Mouse (Mus musculus): ENCODE measurements at regions not wholly inside any gene's neighbourhood (a gene's known extent, or its start where the extent isn't known, plus 50 kb on each side); places are given as distances from the start of the nearest gene placed in this dataset.

DNA sequence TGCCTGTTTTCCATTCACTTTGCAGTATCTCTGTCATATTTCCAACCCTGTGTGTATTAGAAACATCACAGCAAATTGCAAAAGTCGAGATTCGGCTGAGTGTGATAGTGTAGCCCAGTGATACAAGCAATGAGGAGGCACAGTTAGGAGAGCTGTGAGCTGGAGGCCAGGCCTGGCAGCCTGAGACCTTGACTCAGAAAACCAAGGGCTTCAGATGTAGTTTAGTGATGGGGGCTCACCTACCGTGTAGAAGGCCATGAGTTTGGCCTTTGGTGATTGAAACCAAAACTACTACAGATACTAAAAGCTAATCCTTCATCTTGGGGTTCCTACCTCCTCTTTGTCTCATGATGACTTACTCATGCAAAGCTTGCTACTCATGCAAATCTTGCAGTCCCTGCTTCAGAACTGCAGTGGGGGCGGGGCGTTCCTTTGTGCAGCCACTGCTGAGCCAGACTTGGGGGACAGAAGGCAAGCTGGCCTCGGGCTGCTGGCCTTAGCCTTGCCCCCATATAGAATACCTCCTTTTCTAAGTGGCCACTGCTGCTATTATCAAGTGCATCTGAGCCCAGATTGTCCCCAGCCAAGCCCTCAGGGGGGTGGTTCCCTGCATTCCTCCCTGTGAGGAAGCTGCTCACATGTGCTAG lies 198.9 kb downstream of the Pik3r1 start:
- Histone ChIP-seq H3K9me3 (ENCODE audit: low read length) (no peaks in the 10 kb centered on the region), H3K27ac (no peak overlapping the region), H3K27me3 (ENCODE audit: insufficient read depth, low read length) (no peaks in the 10 kb centered on the region), H3K9ac (replicated peaks; ENCODE audit: low read length) (no peak overlapping the region), H3K36me3 (ENCODE audit: insufficient read depth, low read length) (no peaks in the 10 kb centered on the region), H3K4me2 (ENCODE audit: low read depth, low read length) (no peak overlapping the region), H3K4me3 (ENCODE audit: low read length) (no peak overlapping the region), H3K4me1 (ENCODE audit: insufficient read depth, low read length) (no peaks in the 10 kb centered on the region)
- no peak for TF ChIP-seq CTCF (IDR thresholded peaks at IDR 0.05; ENCODE audit: low read depth)
- DNase-seq (ENCODE audit: low spot score) (no peak), ATAC-seq (peak; percentile 43; the same call in 1 of the 2 replicates)
- 58% methylated on average over 6 of the region's 6 CpGs for WGBS

DNA sequence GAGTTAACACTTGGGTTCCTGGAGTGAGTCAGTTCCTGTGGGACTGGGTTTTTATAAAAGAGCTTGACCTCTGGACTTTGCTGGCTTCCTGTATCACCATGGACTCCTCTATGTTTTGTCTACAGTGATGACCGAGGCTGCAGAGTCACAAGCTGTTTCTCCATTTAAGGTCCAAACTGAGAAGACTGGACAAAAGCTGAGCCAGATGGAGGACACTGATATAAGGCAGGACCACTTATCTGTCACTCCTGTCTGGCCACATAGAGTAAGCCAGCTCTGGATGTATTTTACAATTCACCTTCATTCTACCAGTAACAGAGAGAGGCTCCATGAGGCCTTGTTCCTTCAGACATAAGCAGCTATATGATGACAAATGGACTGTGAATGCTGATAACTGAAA lies 202.7 kb downstream of the Pik3r1 start:
- Histone ChIP-seq H3K4me1 (ENCODE audit: insufficient read depth, low read length) (no peaks in the 10 kb centered on the region), H3K4me2 (ENCODE audit: low read depth, low read length) (no peak overlapping the region), H3K27ac (no peak overlapping the region), H3K27me3 (ENCODE audit: insufficient read depth, low read length) (no peaks in the 10 kb centered on the region), H3K36me3 (ENCODE audit: insufficient read depth, low read length) (no peaks in the 10 kb centered on the region), H3K4me3 (ENCODE audit: low read length) (no peak overlapping the region), H3K9me3 (ENCODE audit: low read length) (no peaks in the 10 kb centered on the region), H3K9ac (replicated peaks; ENCODE audit: low read length) (no peak overlapping the region)
- ATAC-seq = no peak
- 84% methylated on average over 1 of the region's 1 CpGs for WGBS
- no peak for DNase-seq (ENCODE audit: low spot score)
- TF ChIP-seq CTCF (IDR thresholded peaks at IDR 0.05; ENCODE audit: low read depth) = no peak

GRCm38 (mm10) chr13:101555371-101555874 lies 212.6 kb downstream of the Pik3r1 start:
- Histone ChIP-seq H3K27me3 (ENCODE audit: insufficient read depth, low read length) (no peaks in the 10 kb centered on the region), H3K9me3 (ENCODE audit: low read length) (no peaks in the 10 kb centered on the region), H3K4me3 (ENCODE audit: low read length) (no peak overlapping the region), H3K36me3 (ENCODE audit: insufficient read depth, low read length) (no peaks in the 10 kb centered on the region), H3K27ac (no peak overlapping the region), H3K9ac (replicated peaks; ENCODE audit: low read length) (no peak overlapping the region), H3K4me2 (ENCODE audit: low read depth, low read length) (no peak overlapping the region), H3K4me1 (ENCODE audit: insufficient read depth, low read length) (no peaks in the 10 kb centered on the region)
- TF ChIP-seq CTCF (IDR thresholded peaks at IDR 0.05; ENCODE audit: low read depth) = no peak
- DNase-seq (ENCODE audit: low spot score) (no peak), ATAC-seq (no peak)
- WGBS = 83% methylated on average over 3 of the region's 3 CpGs

- Histone ChIP-seq H3K4me3 (ENCODE audit: low read length) (no peak overlapping the region), H3K27ac (no peak overlapping the region), H3K4me1 (ENCODE audit: insufficient read depth, low read length) (no peaks in the 10 kb centered on the region), H3K27me3 (ENCODE audit: insufficient read depth, low read length) (no peaks in the 10 kb centered on the region), H3K4me2 (ENCODE audit: low read depth, low read length) (no peak overlapping the region), H3K9ac (replicated peaks; ENCODE audit: low read length) (no peak overlapping the region), H3K9me3 (ENCODE audit: low read length) (no peaks in the 10 kb centered on the region), H3K36me3 (ENCODE audit: insufficient read depth, low read length) (no peaks in the 10 kb centered on the region)
- WGBS = 61% methylated on average over 8 of the region's 8 CpGs
- DNase-seq (ENCODE audit: low spot score) (no peak), ATAC-seq (no peak)
- no peak for TF ChIP-seq CTCF (IDR thresholded peaks at IDR 0.05; ENCODE audit: low read depth)
These were observed 214.9 kb downstream of the Pik3r1 start for GRCm38 (mm10) chr13:101553131-101553549.

DNA sequence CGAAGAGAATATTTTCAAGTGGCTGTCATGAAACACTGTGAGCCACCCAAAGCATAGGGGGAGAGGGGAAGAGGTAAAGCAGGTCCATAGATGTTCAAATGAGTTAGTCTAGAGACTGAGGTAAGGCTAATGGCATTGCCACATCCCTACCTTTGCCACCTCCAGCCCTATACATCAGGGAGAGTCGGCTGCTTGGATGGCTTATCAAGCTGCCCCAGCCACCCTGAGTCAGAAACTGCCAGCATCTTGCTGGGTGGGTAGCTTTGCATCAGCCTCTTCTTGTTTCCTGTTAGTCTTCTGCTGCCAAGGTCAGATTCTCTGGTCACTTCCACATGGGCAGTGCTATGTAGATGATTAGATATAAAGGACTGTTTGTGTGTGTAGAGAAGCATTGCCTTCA lies 215.6 kb downstream of the Pik3r1 start:
- Histone ChIP-seq H3K4me3 (ENCODE audit: low read length) (no peak overlapping the region), H3K4me1 (ENCODE audit: insufficient read depth, low read length) (no peaks in the 10 kb centered on the region), H3K27ac (no peak overlapping the region), H3K9ac (replicated peaks; ENCODE audit: low read length) (no peak overlapping the region), H3K36me3 (ENCODE audit: insufficient read depth, low read length) (no peaks in the 10 kb centered on the region), H3K9me3 (ENCODE audit: low read length) (no peaks in the 10 kb centered on the region), H3K27me3 (ENCODE audit: insufficient read depth, low read length) (no peaks in the 10 kb centered on the region), H3K4me2 (ENCODE audit: low read depth, low read length) (no peak overlapping the region)
- DNase-seq (ENCODE audit: low spot score) (no peak), ATAC-seq (no peak)
- WGBS = 93% methylated on average over 2 of the region's 2 CpGs
- no peak for TF ChIP-seq CTCF (IDR thresholded peaks at IDR 0.05; ENCODE audit: low read depth)

- no peaks in the 10 kb centered on the region for H3K27me3 ChIP-seq (ENCODE audit: insufficient read depth, low read length)
- DNase-seq (ENCODE audit: low spot score) (peak; percentile 15), ATAC-seq (no peak)
- H3K4me2 ChIP-seq (ENCODE audit: low read depth, low read length) = no peak overlapping the region
- WGBS = 74% methylated on average over 6 of the region's 6 CpGs
- H3K4me1 ChIP-seq (ENCODE audit: insufficient read depth, low read length) = no peaks in the 10 kb centered on the region
- no peak for TF ChIP-seq CTCF (IDR thresholded peaks at IDR 0.05; ENCODE audit: low read depth)
- H3K4me3 ChIP-seq (ENCODE audit: low read length) = no peak overlapping the region
- H3K9me3 ChIP-seq (ENCODE audit: low read length) = no peaks in the 10 kb centered on the region
- H3K27ac ChIP-seq = no peak overlapping the region
- H3K9ac ChIP-seq (replicated peaks; ENCODE audit: low read length) = no peak overlapping the region
- no peaks in the 10 kb centered on the region for H3K36me3 ChIP-seq (ENCODE audit: insufficient read depth, low read length)
These were observed 216.9 kb downstream of the Pik3r1 start for GRCm38 (mm10) chr13:101551068-101551467.

DNA sequence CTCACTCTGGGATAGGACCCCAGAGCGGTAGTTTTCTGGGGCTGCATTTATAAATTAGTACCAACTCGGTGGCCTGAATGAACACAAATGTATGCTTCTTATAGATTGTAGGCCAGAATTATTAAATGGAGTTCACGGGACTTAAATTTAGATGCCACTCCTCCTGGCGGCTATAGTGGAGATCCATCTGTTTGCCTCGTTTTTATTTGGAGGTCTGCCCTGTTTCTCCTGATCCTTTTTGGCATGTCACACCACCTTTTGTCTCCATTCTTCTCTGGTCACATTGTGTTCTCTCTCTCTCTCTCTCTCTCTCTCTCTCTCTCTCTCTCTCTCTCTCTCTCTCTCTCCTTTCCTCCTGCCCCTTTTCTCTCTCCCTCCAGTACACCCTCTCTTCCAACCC lies 217.5 kb downstream of the Pik3r1 start:
- DNase-seq (ENCODE audit: low spot score) = peak; percentile 34
- Histone ChIP-seq H3K27me3 (ENCODE audit: insufficient read depth, low read length) (no peaks in the 10 kb centered on the region), H3K4me1 (ENCODE audit: insufficient read depth, low read length) (no peaks in the 10 kb centered on the region), H3K9me3 (ENCODE audit: low read length) (no peaks in the 10 kb centered on the region), H3K4me2 (ENCODE audit: low read depth, low read length) (no peak overlapping the region), H3K27ac (no peak overlapping the region), H3K36me3 (ENCODE audit: insufficient read depth, low read length) (no peaks in the 10 kb centered on the region), H3K9ac (replicated peaks; ENCODE audit: low read length) (no peak overlapping the region), H3K4me3 (ENCODE audit: low read length) (no peak overlapping the region)
- peak; percentile 14; the same call in 1 of the 2 replicates for TF ChIP-seq CTCF (IDR thresholded peaks at IDR 0.05; ENCODE audit: low read depth)
- 53% methylated on average over 5 of the region's 5 CpGs for WGBS
- ATAC-seq = no peak

All from hindbrain, postnatal 0 days (tissue).